ENCODE assay signal across 24 mouse cellular contexts in the genomic region with DNA sequence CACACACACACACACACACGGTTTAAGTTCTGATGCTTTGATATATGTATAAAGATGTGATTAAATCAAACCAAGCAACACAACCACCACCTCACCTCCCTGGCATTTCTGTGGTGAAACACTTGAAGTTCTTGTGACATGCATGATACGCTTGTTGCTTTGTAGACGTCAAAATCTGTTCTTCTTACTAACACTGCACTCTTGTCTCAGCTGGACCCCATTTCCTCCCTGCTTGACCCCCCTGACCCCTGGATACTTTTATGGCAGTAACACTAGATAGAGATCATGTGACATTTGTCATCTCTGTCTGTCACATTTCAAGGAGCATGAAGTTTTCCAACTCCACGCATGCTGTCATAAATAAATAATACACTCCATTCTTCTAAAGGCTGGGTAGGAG. TPM values are rescaled to one million over a fixed set of nuclear protein-coding genes. Genes with fewer than 3 reads are reported as not detected.
DNase-seq lines count a peak whose midpoint lies in the region.
"Had no signal": no experiment of that assay in that cellular context is flagged by ENCODE, and none has a peak within 500 bp of the region (broad histone marks: within the 10 kb centered on the region; RNA-seq: fewer than 3 reads in every experiment).

No protein-coding gene starts in this region.

- H3K27me3 ChIP-seq in limb, embryonic 10.5 days (ENCODE audit: low read depth, poor library complexity, severe bottlenecking), result no peaks in the 10 kb centered on the region
- H3K27me3 ChIP-seq: CH12.LX; heart, embryonic 15.5 days; hindbrain, embryonic 15.5 days; limb, embryonic 12.5 days; midbrain, embryonic 15.5 days; neural tube, embryonic 13.5 days had no signal

- H3K4me3 ChIP-seq in limb, embryonic 10.5 days, result no peak overlapping the region
- H3K4me3 ChIP-seq: heart, adult 2 months; heart, embryonic 15.5 days; hindbrain, embryonic 15.5 days; limb, embryonic 12.5 days; midbrain, embryonic 15.5 days; neural tube, embryonic 13.5 days had no signal

- no peaks in the 10 kb centered on the region for H3K9me3 ChIP-seq in limb, embryonic 10.5 days (replicated peaks)
- H3K9me3 ChIP-seq: heart, embryonic 15.5 days; hindbrain, embryonic 15.5 days; limb, embryonic 12.5 days; midbrain, embryonic 15.5 days; neural tube, embryonic 13.5 days had no signal

- DNase-seq in kidney, postnatal 10 days, result peak; percentile 52
- DNase-seq in kidney, adult 8-10 months, result no peak
- DNase-seq in lung, postnatal 10 days, result peak; percentile 32
- no peak for DNase-seq in lung, postnatal 25 days (ENCODE audit: low spot score)
- DNase-seq in embryo, embryonic 10.5 days (ENCODE audit: low spot score), result peak; percentile 54
- no peak for DNase-seq in limb, embryonic 10.5 days (ENCODE audit: low spot score)
- DNase-seq in ovary, adult 18-20 months (ENCODE audit: low spot score), result no peak
- DNase-seq: adrenal gland, adult 8-10 months; B cell, adult 2 months; cerebellum, adult 11-12 months; cerebellum, postnatal 14 days; gastrocnemius, postnatal 36 days; heart, adult 2 months; heart, postnatal 36 days; layer of hippocampus, postnatal 36 days; lung, adult 18-20 months; spleen, adult 18-20 months had no signal

- H3K27ac ChIP-seq in limb, embryonic 10.5 days, result peak overlapping the region; percentile 54; the same call in 1 of the 2 replicates
- H3K27ac ChIP-seq: heart, adult 2 months; heart, embryonic 15.5 days; hindbrain, embryonic 15.5 days; limb, embryonic 12.5 days; midbrain, embryonic 15.5 days; neural tube, embryonic 13.5 days had no signal

- H3K4me1 ChIP-seq in limb, embryonic 10.5 days, result peaks cover 47% of the 10 kb centered on the region
- H3K4me1 ChIP-seq: heart, embryonic 15.5 days had no signal

- H3K36me3 ChIP-seq in limb, embryonic 10.5 days, result no peaks in the 10 kb centered on the region
- H3K36me3 ChIP-seq: G1E; heart, embryonic 15.5 days; hindbrain, embryonic 15.5 days; limb, embryonic 12.5 days; midbrain, embryonic 15.5 days; neural tube, embryonic 13.5 days had no signal

- WGBS in limb, embryonic 10.5 days, result 45% methylated on average over 4 of the region's 4 CpGs

RNA-seq across cellular contexts. Expression of a gene that starts 59.7 kb away (rescaled TPM):
- 79.5 and 123 TPM in 2 replicates for polyA plus RNA-seq in limb, embryonic 10.5 days (2016; fragmentation: Nextera tagmentation; extraction: Ambion mirVana)
- polyA plus RNA-seq: G1E had no signal

Comparison
In these comparisons a context has a peak if more than half of its experiments do, and no peak if none do; other contexts are left out.
1. DNase-seq: peak in kidney, postnatal 10 days (single experiment), lung, postnatal 10 days (single experiment) and embryo, embryonic 10.5 days (single experiment); none in kidney, adult 8-10 months (0 of 2), lung, postnatal 25 days (single experiment), limb, embryonic 10.5 days (single experiment) and ovary, adult 18-20 months (single experiment).